Mouse (Mus musculus): ENCODE data around the gene Map6.

DNA sequence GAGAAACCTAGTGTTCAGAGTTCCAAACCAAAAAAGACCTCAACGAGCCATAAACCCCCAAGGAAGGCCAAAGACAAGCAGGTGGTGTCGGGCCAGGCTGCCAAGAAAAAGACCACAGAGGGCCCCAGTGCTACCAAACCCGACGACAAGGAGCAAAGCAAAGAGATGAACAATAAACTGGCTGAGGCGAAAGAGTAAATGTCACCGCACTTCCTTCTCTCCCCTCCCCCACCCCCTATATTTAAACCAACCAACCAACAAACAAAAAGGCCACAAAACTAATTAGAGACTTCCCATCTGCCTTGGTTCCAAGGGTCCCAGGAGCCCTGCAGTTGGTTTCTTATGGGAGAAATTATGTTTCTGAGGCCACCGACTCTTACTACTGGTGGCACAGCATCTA is 50.2 kb downstream of the Map6 start:
- TF ChIP-seq POLR2A (IDR thresholded peaks at IDR 0.05; ENCODE audit: control insufficient read depth, low read depth, low read length) (no peak), CTCF (IDR thresholded peaks at IDR 0.05; ENCODE audit: control insufficient read depth, insufficient read depth, insufficient replicate concordance, low read depth, low read length) (no peak)

Data from testis, adult 2 months (tissue).